Mouse (Mus musculus): Measurements from ENCODE around the gene Gm20431. TPM values are rescaled to one million over a fixed set of nuclear protein-coding genes. Genes with fewer than 3 reads are reported as not detected.

The Gm20431 gene
- polyA plus RNA-seq, 1 experiment: 15.3 TPM

DNA sequence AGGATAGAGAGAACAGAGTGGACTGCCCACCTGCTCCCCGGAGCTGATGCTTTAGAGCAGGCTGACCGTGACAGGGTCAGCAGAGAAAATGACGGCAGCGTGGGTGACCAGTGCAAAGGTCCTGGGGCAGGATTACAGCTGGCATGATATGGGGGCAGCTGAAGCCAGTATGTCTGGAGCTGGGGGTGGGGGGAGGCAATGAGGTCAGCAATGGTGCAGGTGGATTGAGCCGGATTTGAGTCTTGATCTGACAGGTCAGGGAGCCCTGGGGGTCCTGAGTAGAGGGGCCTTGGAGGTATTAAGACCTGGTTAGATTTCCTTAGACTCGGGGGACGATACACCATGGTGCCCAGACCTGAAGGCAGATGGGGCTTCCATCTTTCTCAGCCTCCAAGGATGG lies 85.7 kb downstream of the Gm20431 start:
- Histone ChIP-seq H3K27me3 (ENCODE audit: control insufficient read depth, insufficient read depth, low read length) (no peaks in the 10 kb centered on the region), H3K4me3 (ENCODE audit: control insufficient read depth, insufficient read depth, low read length) (no peak overlapping the region), H3K36me3 (ENCODE audit: control insufficient read depth, insufficient read depth, low read length) (no peaks in the 10 kb centered on the region), H3K4me1 (replicated peaks; ENCODE audit: control insufficient read depth, insufficient read depth, low read length) (peaks cover 9% of the 10 kb centered on the region), H3K27ac (ENCODE audit: control insufficient read depth, insufficient read depth, low read length) (no peak overlapping the region)
- no peak for TF ChIP-seq POLR2A (IDR thresholded peaks at IDR 0.05; ENCODE audit: control insufficient read depth, extremely low read depth, insufficient read depth, low read length, poor library complexity)
- no peak for TF ChIP-seq CTCF (IDR thresholded peaks at IDR 0.05; ENCODE audit: borderline replicate concordance, control insufficient read depth, extremely low read depth, insufficient read depth, low read length, poor library complexity)
- 95% methylated on average over 7 of the region's 7 CpGs for WGBS
- DNase-seq: no peak

DNA sequence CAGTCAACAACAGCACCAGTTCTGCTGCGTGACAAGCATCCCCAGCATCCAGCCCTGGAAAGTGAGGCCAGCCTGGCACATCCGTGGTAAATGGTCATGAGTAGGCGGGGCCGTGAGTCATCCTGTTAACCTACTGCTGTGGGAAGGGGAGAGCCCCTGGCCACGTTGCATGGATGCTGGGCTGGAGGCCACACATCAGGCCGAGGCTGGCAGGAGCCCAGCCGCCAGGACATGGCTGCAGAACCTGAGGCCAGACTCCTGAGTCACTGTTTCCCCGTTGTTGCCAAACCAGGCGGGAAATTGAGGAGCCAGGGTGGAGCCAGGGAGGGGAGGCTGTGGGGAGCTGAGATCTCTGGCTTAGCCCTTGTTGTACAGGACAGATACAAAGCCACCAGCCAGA lies 86.5 kb downstream of the Gm20431 start:
- H3K27ac ChIP-seq (ENCODE audit: control insufficient read depth, insufficient read depth, low read length): no peak overlapping the region
- no peaks in the 10 kb centered on the region for H3K27me3 ChIP-seq (ENCODE audit: control insufficient read depth, insufficient read depth, low read length)
- H3K36me3 ChIP-seq (ENCODE audit: control insufficient read depth, insufficient read depth, low read length): no peaks in the 10 kb centered on the region
- WGBS: 77% methylated on average over 9 of the region's 9 CpGs
- H3K4me3 ChIP-seq (ENCODE audit: control insufficient read depth, insufficient read depth, low read length): no peak overlapping the region
- DNase-seq: no peak
- no peak for TF ChIP-seq POLR2A (IDR thresholded peaks at IDR 0.05; ENCODE audit: control insufficient read depth, extremely low read depth, insufficient read depth, low read length, poor library complexity)
- no peak for TF ChIP-seq CTCF (IDR thresholded peaks at IDR 0.05; ENCODE audit: borderline replicate concordance, control insufficient read depth, extremely low read depth, insufficient read depth, low read length, poor library complexity)
- H3K4me1 ChIP-seq (replicated peaks; ENCODE audit: control insufficient read depth, insufficient read depth, low read length): peaks cover 9% of the 10 kb centered on the region

DNA sequence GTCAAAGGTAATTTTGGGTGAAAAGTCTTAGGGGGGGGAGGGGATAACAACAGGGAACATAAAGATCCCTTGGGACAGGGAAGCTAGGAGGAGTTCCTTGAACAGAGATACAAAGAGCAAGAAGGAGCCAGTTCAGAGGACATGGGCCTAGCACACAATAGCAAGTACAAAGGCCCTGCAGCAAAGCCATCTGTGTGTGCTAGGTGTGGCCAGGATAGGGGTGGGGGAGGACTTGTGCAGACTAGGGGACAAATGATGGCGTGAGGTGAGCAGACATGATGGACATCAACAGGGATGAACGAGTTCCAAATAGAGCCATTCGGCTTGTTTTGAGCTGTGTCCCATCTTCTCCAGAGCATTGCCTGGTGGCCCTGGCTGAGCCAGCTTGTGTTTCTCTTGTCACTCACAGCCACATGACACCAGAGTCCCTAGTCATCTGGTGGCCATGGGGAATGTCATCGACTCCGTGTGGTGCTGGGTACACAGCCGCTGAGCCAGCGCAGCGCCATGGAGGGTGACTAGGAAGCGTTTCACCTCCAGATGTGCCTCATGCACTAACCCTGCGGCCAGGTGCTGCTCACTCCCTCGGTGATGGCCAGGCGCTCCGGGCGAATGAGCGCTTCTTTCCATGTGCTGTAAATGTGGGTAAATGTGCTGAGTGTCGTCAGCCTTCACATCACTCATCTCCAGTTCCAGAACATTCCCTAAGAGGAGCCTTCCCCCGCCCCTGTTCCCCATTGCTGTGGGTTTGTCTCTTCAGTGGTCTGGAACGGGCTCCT lies 89.7 kb downstream of the Gm20431 start:
- no peak overlapping the region for H3K4me3 ChIP-seq (ENCODE audit: control insufficient read depth, insufficient read depth, low read length)
- H3K27me3 ChIP-seq (ENCODE audit: control insufficient read depth, insufficient read depth, low read length): no peaks in the 10 kb centered on the region
- no peaks in the 10 kb centered on the region for H3K4me1 ChIP-seq (replicated peaks; ENCODE audit: control insufficient read depth, insufficient read depth, low read length)
- H3K36me3 ChIP-seq (ENCODE audit: control insufficient read depth, insufficient read depth, low read length): no peaks in the 10 kb centered on the region
- TF ChIP-seq POLR2A (IDR thresholded peaks at IDR 0.05; ENCODE audit: control insufficient read depth, extremely low read depth, insufficient read depth, low read length, poor library complexity) (no peak), CTCF (IDR thresholded peaks at IDR 0.05; ENCODE audit: borderline replicate concordance, control insufficient read depth, extremely low read depth, insufficient read depth, low read length, poor library complexity) (no peak)
- no peak for DNase-seq
- 90% methylated on average over 18 of the region's 18 CpGs for WGBS
- H3K27ac ChIP-seq (ENCODE audit: control insufficient read depth, insufficient read depth, low read length): no peak overlapping the region

- Histone ChIP-seq H3K36me3 (ENCODE audit: control insufficient read depth, insufficient read depth, low read length) (no peaks in the 10 kb centered on the region), H3K4me1 (replicated peaks; ENCODE audit: control insufficient read depth, insufficient read depth, low read length) (no peaks in the 10 kb centered on the region), H3K27me3 (ENCODE audit: control insufficient read depth, insufficient read depth, low read length) (no peaks in the 10 kb centered on the region), H3K4me3 (ENCODE audit: control insufficient read depth, insufficient read depth, low read length) (no peak overlapping the region), H3K27ac (ENCODE audit: control insufficient read depth, insufficient read depth, low read length) (no peak overlapping the region)
- 91% methylated on average over 6 of the region's 6 CpGs for WGBS
- DNase-seq: no peak
- TF ChIP-seq CTCF (IDR thresholded peaks at IDR 0.05; ENCODE audit: borderline replicate concordance, control insufficient read depth, extremely low read depth, insufficient read depth, low read length, poor library complexity) (no peak), POLR2A (IDR thresholded peaks at IDR 0.05; ENCODE audit: control insufficient read depth, extremely low read depth, insufficient read depth, low read length, poor library complexity) (no peak)
Measured at GRCm38 (mm10) chr2:167570815-167571214, 90.5 kb downstream of the Gm20431 start.

GRCm38 (mm10) chr2:167569934-167570651 lies 91.2 kb downstream of the Gm20431 start:
- TF ChIP-seq POLR2A (IDR thresholded peaks at IDR 0.05; ENCODE audit: control insufficient read depth, extremely low read depth, insufficient read depth, low read length, poor library complexity) (no peak), CTCF (IDR thresholded peaks at IDR 0.05; ENCODE audit: borderline replicate concordance, control insufficient read depth, extremely low read depth, insufficient read depth, low read length, poor library complexity) (no peak)
- WGBS: 82% methylated on average over 13 of the region's 13 CpGs
- Histone ChIP-seq H3K27ac (ENCODE audit: control insufficient read depth, insufficient read depth, low read length) (no peak overlapping the region), H3K4me3 (ENCODE audit: control insufficient read depth, insufficient read depth, low read length) (no peak overlapping the region), H3K36me3 (ENCODE audit: control insufficient read depth, insufficient read depth, low read length) (no peaks in the 10 kb centered on the region), H3K27me3 (ENCODE audit: control insufficient read depth, insufficient read depth, low read length) (no peaks in the 10 kb centered on the region), H3K4me1 (replicated peaks; ENCODE audit: control insufficient read depth, insufficient read depth, low read length) (no peaks in the 10 kb centered on the region)
- no peak for DNase-seq

- TF ChIP-seq CTCF (IDR thresholded peaks at IDR 0.05; ENCODE audit: borderline replicate concordance, control insufficient read depth, extremely low read depth, insufficient read depth, low read length, poor library complexity) (no peak), POLR2A (IDR thresholded peaks at IDR 0.05; ENCODE audit: control insufficient read depth, extremely low read depth, insufficient read depth, low read length, poor library complexity) (no peak)
- no peaks in the 10 kb centered on the region for H3K36me3 ChIP-seq (ENCODE audit: control insufficient read depth, insufficient read depth, low read length)
- 87% methylated on average over 9 of the region's 9 CpGs for WGBS
- no peaks in the 10 kb centered on the region for H3K4me1 ChIP-seq (replicated peaks; ENCODE audit: control insufficient read depth, insufficient read depth, low read length)
- H3K4me3 ChIP-seq (ENCODE audit: control insufficient read depth, insufficient read depth, low read length): no peak overlapping the region
- no peaks in the 10 kb centered on the region for H3K27me3 ChIP-seq (ENCODE audit: control insufficient read depth, insufficient read depth, low read length)
- no peak overlapping the region for H3K27ac ChIP-seq (ENCODE audit: control insufficient read depth, insufficient read depth, low read length)
- DNase-seq: no peak
Measured at GRCm38 (mm10) chr2:167568112-167568511, 93.2 kb downstream of the Gm20431 start.

Measured in thymus, adult 2 months (tissue).